Mouse (Mus musculus) liver, embryonic 14.5 days (tissue): ENCODE data around the gene Rasal1. TPM values are rescaled to one million over a fixed set of nuclear protein-coding genes. Genes with fewer than 3 reads are reported as not detected.

Experiments
- ATAC-seq: fragments of 200-750 bp; cut with Nextera tagmentation; 2 replicates; pipeline ENCODE4 v1.8.0; 2017; ENCODE audit warnings: moderate number of reproducible peaks, mild to moderate bottlenecking, moderate library complexity; ENCODE audit not compliant: insufficient read depth
- DNase-seq, 3 experiments: peaks; one replicate each; pipeline ENCODE4 v3.0.0-alpha.2; 2012 to 2013; ENCODE audit warnings: low read depth in 3 of 3, low spot score in 3 of 3
- H3K27ac ChIP-seq: fragments of 300-500 bp; sonication (generic); 2 replicates; pipeline ENCODE4 v1.5.1; 2014; ENCODE audit warnings: moderate library complexity, mild to moderate bottlenecking, control low read depth, inconsistent platforms
- H3K27me3 ChIP-seq: fragments of 300-500 bp; sonication (generic); 2 replicates; pipeline ENCODE4 v1.6.1; 2014; ENCODE audit warnings: mild to moderate bottlenecking, low read length, moderate library complexity; ENCODE audit not compliant: control insufficient read depth, insufficient read depth
- H3K36me3 ChIP-seq: fragments of 300-500 bp; sonication (generic); replicated peaks from 2 replicates; pipeline ENCODE4 v1.6.1; 2014; ENCODE audit warnings: low read depth; ENCODE audit not compliant: control insufficient read depth, insufficient read depth
- H3K4me1 ChIP-seq, 2 experiments: fragments of 200-500 bp in 1 of 2; fragments of 300-500 bp in 1 of 2; sonication (generic) in 1 of 2; replicated peaks; 2 replicates each; pipeline ENCODE4 v1.6.1; 2012 to 2014; ENCODE audit warnings: antibody characterized with exemption in 1 of 2, inconsistent platforms in 1 of 2, low read length in 1 of 2; ENCODE audit not compliant: control insufficient read depth in 2 of 2, insufficient read depth in 2 of 2
- H3K4me2 ChIP-seq: fragments of 300-500 bp; sonication (generic); 2 replicates; pipeline ENCODE4 v1.6.1; 2014; ENCODE audit warnings: low read depth, mild to moderate bottlenecking, control low read depth, moderate library complexity
- H3K4me3 ChIP-seq, 2 experiments: fragments of 200-500 bp in 1 of 2; fragments of 300-500 bp in 1 of 2; sonication (generic) in 1 of 2; 2 replicates each; pipeline ENCODE4 v1.5.1; 2012 to 2014; ENCODE audit warnings: low read depth in 2 of 2, low read length in 2 of 2, mild to moderate bottlenecking in 2 of 2, control low read depth in 1 of 2, inconsistent platforms in 1 of 2, moderate library complexity in 1 of 2; ENCODE audit not compliant: insufficient read depth in 1 of 2
- H3K9ac ChIP-seq: fragments of 300-500 bp; sonication (generic); replicated peaks from 2 replicates; pipeline ENCODE4 v1.6.1; 2014; ENCODE audit warnings: mild to moderate bottlenecking, control low read depth, moderate library complexity
- H3K9me3 ChIP-seq: fragments of 300-500 bp; sonication (generic); 2 replicates; pipeline ENCODE4 v1.6.1; 2016; ENCODE audit warnings: low read length, mixed read lengths; ENCODE audit not compliant: control insufficient read depth
- CTCF ChIP-seq: IDR thresholded peaks from 2 replicates; pipeline ENCODE4 v1.5.1; 2016; ENCODE audit warnings: antibody characterized with exemption, low read depth, control low read depth
- EP300 ChIP-seq: IDR thresholded peaks from 2 replicates; pipeline ENCODE4 v1.6.1; 2016; ENCODE audit warnings: antibody characterized with exemption, low read depth
- WGBS: fragments of 180-500 bp; shearing (Covaris S2); extraction: QIAGEN DNeasy Blood & Tissue Kit; methylation state at CpG from one replicate; pipeline ENCODE4 v1.1.7; 2014; ENCODE audit not compliant: insufficient replicate concordance; 5-methylcytosine and 5-hydroxymethylcytosine counted together
- polyA plus RNA-seq, 2 experiments: library from polyadenylated mRNA; depleted of rRNA in 1 of 2; stranded (reverse) in 1 of 2; unstranded in 1 of 2; fragments of >200 nt; fragmentation: Nextera tagmentation in 1 of 2; extraction: Ambion mirVana in 1 of 2; gene quantifications; 2 replicates each; pipeline versions ENCODE4 v1.2.1 to v1.2.3; 2012 to 2014

Rasal1 gene
- polyA plus RNA-seq, 2 experiments, result 0.17 to 0.18 TPM

DNA sequence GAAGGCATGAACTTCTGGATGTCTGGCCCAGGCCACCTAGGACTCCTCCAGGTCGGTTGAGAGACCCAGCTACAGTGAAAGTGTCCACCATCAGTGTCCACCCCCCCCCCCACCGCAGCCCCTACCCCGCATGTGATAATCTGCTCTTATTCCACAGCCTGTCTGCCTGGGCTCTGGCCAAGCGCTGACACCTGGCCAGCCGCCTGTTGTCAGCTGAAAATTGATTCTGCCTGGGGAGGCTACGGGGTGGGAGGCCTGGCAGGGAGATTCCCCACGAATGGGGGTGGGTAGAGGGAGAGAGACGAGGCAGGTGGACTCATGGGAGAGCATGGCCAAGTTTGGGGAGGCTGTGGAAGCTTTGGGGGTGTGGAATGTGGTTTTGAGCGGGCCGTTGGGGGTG is 68.5 kb downstream of the Rasal1 start:
- Histone ChIP-seq H3K4me3 (no peak overlapping the region), H3K9me3 (no peaks in the 10 kb centered on the region), H3K4me1 (no peaks in the 10 kb centered on the region), H3K27me3 (peaks cover 7% of the 10 kb centered on the region), H3K27ac (no peak overlapping the region), H3K36me3 (no peaks in the 10 kb centered on the region), H3K4me2 (no peak overlapping the region), H3K9ac (no peak overlapping the region)
- DNase-seq, result no peak
- no peak for TF ChIP-seq CTCF
- no peak for TF ChIP-seq EP300
- 58% methylated on average over 10 of the region's 10 CpGs for WGBS
- ATAC-seq, result no peak

DNA sequence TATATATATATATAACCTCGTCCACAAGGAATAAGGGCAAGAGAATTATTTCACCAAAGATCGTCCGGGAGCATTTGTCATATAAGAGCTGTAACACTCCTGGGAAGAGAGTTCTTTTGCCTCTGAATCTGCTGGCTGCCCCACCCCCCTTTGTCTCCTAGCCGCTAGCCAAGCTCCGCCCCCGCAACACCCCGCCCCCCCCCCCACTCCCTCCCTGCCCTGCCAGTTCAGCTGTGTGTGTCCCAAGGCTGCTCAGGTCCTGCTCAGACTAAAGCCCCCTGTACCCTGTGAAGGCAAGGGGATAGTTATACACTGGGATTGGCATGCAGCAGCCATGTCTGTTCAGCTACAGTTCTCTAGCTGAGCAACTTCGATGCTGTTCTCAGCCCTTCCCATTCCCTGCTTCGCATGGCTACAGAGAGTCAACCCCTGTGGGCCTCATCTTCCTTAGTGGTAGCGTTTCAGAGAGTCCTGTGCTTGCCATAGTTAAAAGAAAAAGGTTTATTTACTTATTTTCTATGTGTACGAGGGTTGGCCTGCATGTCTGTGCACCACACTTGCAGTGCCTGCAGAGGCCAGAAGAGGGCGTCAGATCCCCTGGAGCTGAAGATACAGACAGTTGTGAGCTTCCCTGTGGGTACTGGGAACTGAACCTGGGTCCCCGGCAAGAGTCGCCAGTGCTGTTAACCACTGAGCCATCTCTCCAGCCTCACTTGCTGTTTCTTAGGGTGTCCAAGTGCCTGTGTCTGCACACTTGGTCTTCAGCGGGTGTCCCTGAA is 70.2 kb downstream of the Rasal1 start:
- Histone ChIP-seq H3K9ac (no peak overlapping the region), H3K27ac (no peak overlapping the region), H3K4me3 (no peak overlapping the region), H3K27me3 (peaks cover 2% of the 10 kb centered on the region; the same call in 1 of the 2 replicates), H3K9me3 (no peaks in the 10 kb centered on the region), H3K4me2 (no peak overlapping the region), H3K4me1 (no peaks in the 10 kb centered on the region), H3K36me3 (no peaks in the 10 kb centered on the region)
- ATAC-seq (no peak), DNase-seq (no peak)
- WGBS, result 47% methylated on average over 13 of the region's 15 CpGs
- TF ChIP-seq EP300 (no peak), CTCF (peak; percentile 22; the same call in 1 of the 2 replicates)

DNA sequence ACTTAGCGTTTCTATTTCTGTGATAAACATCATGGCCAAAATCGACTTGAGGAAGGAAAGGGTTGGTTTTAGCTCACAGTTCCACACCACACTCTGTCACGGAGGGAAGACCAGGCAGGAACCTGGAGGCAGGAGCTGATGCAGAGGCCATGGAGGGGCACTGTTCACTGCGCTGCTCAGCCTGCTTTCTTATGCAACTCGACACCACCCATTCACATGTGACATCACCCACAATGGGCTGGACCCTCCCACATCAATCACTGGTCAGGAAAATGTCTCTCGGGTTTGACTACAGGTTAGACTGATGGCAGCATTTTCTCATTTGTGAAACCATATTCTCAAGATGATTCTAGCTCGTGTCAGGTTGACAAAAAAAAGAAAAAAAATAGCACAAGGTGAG is 72.4 kb downstream of the Rasal1 start:
- ATAC-seq (no peak), DNase-seq (no peak)
- Histone ChIP-seq H3K36me3 (no peaks in the 10 kb centered on the region), H3K9ac (no peak overlapping the region), H3K4me2 (no peak overlapping the region), H3K4me3 (no peak overlapping the region), H3K27ac (no peak overlapping the region), H3K27me3 (no peaks in the 10 kb centered on the region), H3K4me1 (no peaks in the 10 kb centered on the region), H3K9me3 (no peaks in the 10 kb centered on the region)
- TF ChIP-seq EP300, result no peak
- WGBS, result 30% methylated on average over 7 of the region's 7 CpGs

DNA sequence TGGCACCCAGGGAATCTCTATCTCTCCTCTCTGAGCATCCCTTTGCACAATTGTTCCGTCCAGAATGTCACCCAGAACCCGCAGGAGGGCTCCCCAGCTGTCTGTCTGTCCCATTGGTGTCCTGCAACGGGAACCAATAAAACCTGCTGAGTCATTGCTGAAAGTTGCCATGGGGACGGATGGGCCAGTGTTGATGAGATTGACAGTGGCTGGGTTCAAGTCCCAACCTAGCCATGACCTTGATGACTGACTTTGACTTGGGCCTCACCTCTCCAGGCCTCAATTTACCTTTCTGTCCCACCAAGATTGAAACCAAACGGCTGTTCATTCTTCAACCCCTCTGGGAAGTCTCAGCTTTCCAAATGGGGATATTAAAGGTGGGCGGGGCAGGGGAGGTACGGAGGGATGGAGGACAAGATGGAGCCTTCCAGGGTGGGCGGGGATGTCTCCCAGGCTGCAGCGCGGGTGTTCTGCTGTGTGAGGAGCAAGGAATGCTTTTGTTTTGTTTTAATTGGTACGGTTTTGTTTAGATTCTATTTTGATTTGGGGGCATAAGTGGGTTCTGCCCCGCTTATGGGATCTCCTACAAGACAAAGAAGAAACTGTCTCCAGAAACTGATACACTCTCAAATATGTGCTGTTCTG is 77.3 kb downstream of the Rasal1 start:
- H3K9ac ChIP-seq, result no peak overlapping the region
- 46% methylated on average over 12 of the region's 12 CpGs for WGBS
- no peak overlapping the region for H3K27ac ChIP-seq
- H3K27me3 ChIP-seq, result no peaks in the 10 kb centered on the region
- no peak overlapping the region for H3K4me2 ChIP-seq
- DNase-seq, result no peak
- H3K4me1 ChIP-seq, result no peaks in the 10 kb centered on the region
- TF ChIP-seq EP300 (no peak), CTCF (no peak)
- H3K4me3 ChIP-seq, result no peak overlapping the region
- ATAC-seq, result no peak
- no peaks in the 10 kb centered on the region for H3K9me3 ChIP-seq
- H3K36me3 ChIP-seq, result no peaks in the 10 kb centered on the region

Other genes starting within 250 kb of the Rasal1 start
- gene Lhx5, start 217.1 kb upstream of the Rasal1 start, polyA plus RNA-seq (2012; rRNA removed), result 0.02 TPM in 1 of 2 replicates, not detected in the other
- gene Lhx5, start 217.1 kb upstream of the Rasal1 start, polyA plus RNA-seq (2014; fragmentation: Nextera tagmentation; extraction: Ambion mirVana), result not detected in 2 replicates
- 0.78 and 0.93 TPM in 2 replicates for gene Sdsl, start 176.0 kb upstream of the Rasal1 start, polyA plus RNA-seq (2012; rRNA removed)
- 1.2 and 2.0 TPM in 2 replicates for gene Sdsl, start 176.0 kb upstream of the Rasal1 start, polyA plus RNA-seq (2014; fragmentation: Nextera tagmentation; extraction: Ambion mirVana)
- 0.13 and 0.61 TPM in 2 replicates for gene Sds, start 172.3 kb upstream of the Rasal1 start, polyA plus RNA-seq (2012; rRNA removed)
- 0.15 and 0.22 TPM in 2 replicates for gene Sds, start 172.3 kb upstream of the Rasal1 start, polyA plus RNA-seq (2014; fragmentation: Nextera tagmentation; extraction: Ambion mirVana)
- 4.3 TPM in 2 replicates for gene Plbd2, start 145.2 kb upstream of the Rasal1 start, polyA plus RNA-seq (2012; rRNA removed)
- gene Plbd2, start 145.2 kb upstream of the Rasal1 start, polyA plus RNA-seq (2014; fragmentation: Nextera tagmentation; extraction: Ambion mirVana), result 10.3 and 12.3 TPM in 2 replicates
- 5.2 TPM in 2 replicates for gene Slc8b1, start 137.6 kb upstream of the Rasal1 start, polyA plus RNA-seq (2012; rRNA removed)
- gene Slc8b1, start 137.6 kb upstream of the Rasal1 start, polyA plus RNA-seq (2014; fragmentation: Nextera tagmentation; extraction: Ambion mirVana), result 1.4 and 2.6 TPM in 2 replicates
- gene Tpcn1, start 60.1 kb upstream of the Rasal1 start, polyA plus RNA-seq (2012; rRNA removed), result 19.3 and 19.8 TPM in 2 replicates
- 17.8 and 18.2 TPM in 2 replicates for gene Tpcn1, start 60.1 kb upstream of the Rasal1 start, polyA plus RNA-seq (2014; fragmentation: Nextera tagmentation; extraction: Ambion mirVana)
- 0.91 and 2.0 TPM in 2 replicates for gene Iqcd, start 59.8 kb upstream of the Rasal1 start, polyA plus RNA-seq (2012; rRNA removed)
- gene Iqcd, start 59.8 kb upstream of the Rasal1 start, polyA plus RNA-seq (2014; fragmentation: Nextera tagmentation; extraction: Ambion mirVana), result 1.0 and 1.4 TPM in 2 replicates
- 5.2 and 5.9 TPM in 2 replicates for gene Rita1, start 36.2 kb upstream of the Rasal1 start, polyA plus RNA-seq (2012; rRNA removed)
- gene Rita1, start 36.2 kb upstream of the Rasal1 start, polyA plus RNA-seq (2014; fragmentation: Nextera tagmentation; extraction: Ambion mirVana), result 2.1 and 2.8 TPM in 2 replicates
- gene Ddx54, start 36.1 kb upstream of the Rasal1 start, polyA plus RNA-seq (2012; rRNA removed), result 9.9 and 12.4 TPM in 2 replicates
- gene Ddx54, start 36.1 kb upstream of the Rasal1 start, polyA plus RNA-seq (2014; fragmentation: Nextera tagmentation; extraction: Ambion mirVana), result 9.9 and 10.1 TPM in 2 replicates
- gene Cfap73, start 14.6 kb upstream of the Rasal1 start, polyA plus RNA-seq (2012; rRNA removed), result not detected in 2 replicates
- not detected in 2 replicates for gene Cfap73, start 14.6 kb upstream of the Rasal1 start, polyA plus RNA-seq (2014; fragmentation: Nextera tagmentation; extraction: Ambion mirVana)
- 0.03 and 0.41 TPM in 2 replicates for gene Dtx1, start 63.1 kb downstream of the Rasal1 start, polyA plus RNA-seq (2012; rRNA removed)
- 0.05 TPM in 1 of 2 replicates, not detected in the other for gene Dtx1, start 63.1 kb downstream of the Rasal1 start, polyA plus RNA-seq (2014; fragmentation: Nextera tagmentation; extraction: Ambion mirVana)
- 0.81 and 1.1 TPM in 2 replicates for gene Oas2, start 101.0 kb downstream of the Rasal1 start, polyA plus RNA-seq (2012; rRNA removed)
- 0.47 and 0.54 TPM in 2 replicates for gene Oas2, start 101.0 kb downstream of the Rasal1 start, polyA plus RNA-seq (2014; fragmentation: Nextera tagmentation; extraction: Ambion mirVana)
- gene Oas3, start 128.8 kb downstream of the Rasal1 start, polyA plus RNA-seq (2012; rRNA removed), result 0.18 and 0.31 TPM in 2 replicates
- gene Oas3, start 128.8 kb downstream of the Rasal1 start, polyA plus RNA-seq (2014; fragmentation: Nextera tagmentation; extraction: Ambion mirVana), result 0.03 and 0.23 TPM in 2 replicates
- gene Oas1e, start 146.7 kb downstream of the Rasal1 start, polyA plus RNA-seq (2012; rRNA removed), result not detected in 2 replicates
- gene Oas1e, start 146.7 kb downstream of the Rasal1 start, polyA plus RNA-seq (2014; fragmentation: Nextera tagmentation; extraction: Ambion mirVana), result not detected in 2 replicates
- gene Oas1c, start 163.7 kb downstream of the Rasal1 start, polyA plus RNA-seq (2012; rRNA removed), result 0.21 TPM in 2 replicates
- gene Oas1c, start 163.7 kb downstream of the Rasal1 start, polyA plus RNA-seq (2014; fragmentation: Nextera tagmentation; extraction: Ambion mirVana), result 0.08 and 0.27 TPM in 2 replicates
- not detected in 2 replicates for gene Oas1f, start 198.6 kb downstream of the Rasal1 start, polyA plus RNA-seq (2012; rRNA removed)
- not detected in 2 replicates for gene Oas1f, start 198.6 kb downstream of the Rasal1 start, polyA plus RNA-seq (2014; fragmentation: Nextera tagmentation; extraction: Ambion mirVana)
- gene Oas1h, start 212.6 kb downstream of the Rasal1 start, polyA plus RNA-seq (2012; rRNA removed), result not detected in 2 replicates
- gene Oas1h, start 212.6 kb downstream of the Rasal1 start, polyA plus RNA-seq (2014; fragmentation: Nextera tagmentation; extraction: Ambion mirVana), result not detected in 2 replicates
- gene Oas1g, start 238.8 kb downstream of the Rasal1 start, polyA plus RNA-seq (2012; rRNA removed), result 0.42 and 0.56 TPM in 2 replicates
- 0.46 and 0.66 TPM in 2 replicates for gene Oas1g, start 238.8 kb downstream of the Rasal1 start, polyA plus RNA-seq (2014; fragmentation: Nextera tagmentation; extraction: Ambion mirVana)